Mouse (Mus musculus) stomach, embryonic 15.5 days (tissue): ENCODE data around the gene Cul7. TPM values are rescaled to one million over a fixed set of nuclear protein-coding genes. Genes with fewer than 3 reads are reported as not detected.

Source experiments
- ATAC-seq: fragments of 200-750 bp; cut with Nextera tagmentation; 2 replicates; pipeline ENCODE4 v1.8.0; 2017; ENCODE audit warnings: low read depth, moderate number of reproducible peaks, moderate TSS enrichment; ENCODE audit not compliant: insufficient read depth, low FRiP score
- H3K27ac ChIP-seq: fragments of 300-500 bp; sonication (generic); 2 replicates; pipeline ENCODE4 v1.5.1; 2015; ENCODE audit warnings: mild to moderate bottlenecking, inconsistent platforms
- H3K27me3 ChIP-seq: fragments of 300-500 bp; sonication (generic); replicated peaks from 2 replicates; pipeline ENCODE4 v1.6.1; 2015; ENCODE audit warnings: inconsistent platforms
- H3K36me3 ChIP-seq: fragments of 300-500 bp; sonication (generic); 2 replicates; pipeline ENCODE4 v1.6.1; 2015; ENCODE audit warnings: inconsistent platforms
- H3K4me1 ChIP-seq: fragments of 300-500 bp; sonication (generic); 2 replicates; pipeline ENCODE4 v1.6.1; 2015; ENCODE audit warnings: inconsistent platforms
- H3K4me2 ChIP-seq: fragments of 300-500 bp; sonication (generic); 2 replicates; pipeline ENCODE4 v1.6.1; 2015; ENCODE audit warnings: mild to moderate bottlenecking, inconsistent platforms
- H3K4me3 ChIP-seq: fragments of 300-500 bp; sonication (generic); replicated peaks from 2 replicates; pipeline ENCODE4 v1.5.1; 2015; ENCODE audit warnings: inconsistent platforms
- H3K9ac ChIP-seq: fragments of 300-500 bp; sonication (generic); 2 replicates; pipeline ENCODE4 v1.6.1; 2015; ENCODE audit warnings: inconsistent platforms
- H3K9me3 ChIP-seq: fragments of 300-500 bp; sonication (generic); 2 replicates; pipeline ENCODE4 v1.6.1; 2016; ENCODE audit warnings: inconsistent platforms
- WGBS: fragments of 180-500 bp; shearing (Covaris S2); methylation state at CpG from one replicate; pipeline ENCODE4 v1.1.7; 2015; 5-methylcytosine and 5-hydroxymethylcytosine counted together
- polyA plus RNA-seq: library from polyadenylated mRNA; unstranded; fragments of >200 nt; fragmentation: Nextera tagmentation; extraction: Ambion mirVana; gene quantifications from 2 replicates; pipeline ENCODE4 v1.2.1, GENCODE M21; 2015

Cul7 gene
- polyA plus RNA-seq, 1 experiment from 2014 or later = 42.9 TPM

- Histone ChIP-seq H3K4me3 (peak overlapping the region; percentile 67), H3K27ac (peak overlapping the region; percentile 96)
Measured at GRCm38 (mm10) chr17:46651292-46651691, 1.2 kb downstream of the Cul7 start.

GRCm38 (mm10) chr17:46651755-46652547 is 1.8 kb downstream of the Cul7 start:
- Histone ChIP-seq H3K27ac (peak overlapping the region; percentile 96; the same call in 1 of the 2 replicates), H3K4me3 (peak overlapping the region; percentile 67), H3K4me1 (peaks cover 31% of the 10 kb centered on the region), H3K27me3 (no peaks in the 10 kb centered on the region), H3K4me2 (peak overlapping the region; percentile 70), H3K9ac (peak overlapping the region; percentile 74; the same call in 1 of the 2 replicates), H3K9me3 (no peaks in the 10 kb centered on the region), H3K36me3 (peaks cover 40% of the 10 kb centered on the region)
- ATAC-seq = no peak
- WGBS = 68% methylated on average over 20 of the region's 20 CpGs

More at GRCm38 (mm10) chr17:46651292-46651691, 1.2 kb downstream of the Cul7 start:
- Histone ChIP-seq H3K9ac (peak overlapping the region; percentile 74; the same call in 1 of the 2 replicates), H3K4me2 (peak overlapping the region; percentile 70), H3K9me3 (no peaks in the 10 kb centered on the region), H3K4me1 (peaks cover 33% of the 10 kb centered on the region), H3K36me3 (peaks cover 33% of the 10 kb centered on the region), H3K27me3 (no peaks in the 10 kb centered on the region)
- ATAC-seq = no peak
- 66% methylated on average over 17 of the region's 17 CpGs for WGBS

- 75% methylated on average over 6 of the region's 6 CpGs for WGBS
- Histone ChIP-seq H3K4me1 (peaks cover 21% of the 10 kb centered on the region), H3K4me3 (no peak overlapping the region), H3K9ac (no peak overlapping the region), H3K4me2 (no peak overlapping the region), H3K36me3 (peaks cover 75% of the 10 kb centered on the region), H3K27ac (no peak overlapping the region), H3K9me3 (no peaks in the 10 kb centered on the region), H3K27me3 (no peaks in the 10 kb centered on the region)
- no peak for ATAC-seq
Measured at GRCm38 (mm10) chr17:46656054-46656453, 5.9 kb downstream of the Cul7 start.

- H3K4me2 ChIP-seq = no peak overlapping the region
- no peak overlapping the region for H3K9ac ChIP-seq
- H3K4me1 ChIP-seq = no peaks in the 10 kb centered on the region
- peaks cover 82% of the 10 kb centered on the region for H3K36me3 ChIP-seq
- no peak for ATAC-seq
- no peak overlapping the region for H3K27ac ChIP-seq
- H3K27me3 ChIP-seq = no peaks in the 10 kb centered on the region
- 94% methylated on average over 9 of the region's 9 CpGs for WGBS
- H3K9me3 ChIP-seq = no peaks in the 10 kb centered on the region
- H3K4me3 ChIP-seq = no peak overlapping the region
Measured at GRCm38 (mm10) chr17:46661351-46661750, 11.2 kb downstream of the Cul7 start.

- Histone ChIP-seq H3K4me2 (no peak overlapping the region), H3K36me3 (peaks cover 79% of the 10 kb centered on the region), H3K27me3 (no peaks in the 10 kb centered on the region), H3K9ac (no peak overlapping the region), H3K4me1 (no peaks in the 10 kb centered on the region), H3K9me3 (no peaks in the 10 kb centered on the region), H3K27ac (no peak overlapping the region), H3K4me3 (no peak overlapping the region)
- ATAC-seq = no peak
- WGBS = 91% methylated on average over 12 of the region's 12 CpGs
Measured at GRCm38 (mm10) chr17:46661981-46662380, 11.8 kb downstream of the Cul7 start.

GRCm38 (mm10) chr17:46662730-46663129 is 12.6 kb downstream of the Cul7 start:
- Histone ChIP-seq H3K4me3 (no peak overlapping the region), H3K4me1 (no peaks in the 10 kb centered on the region), H3K9ac (no peak overlapping the region), H3K36me3 (peaks cover 71% of the 10 kb centered on the region), H3K27ac (no peak overlapping the region), H3K4me2 (no peak overlapping the region), H3K9me3 (no peaks in the 10 kb centered on the region), H3K27me3 (no peaks in the 10 kb centered on the region)
- 86% methylated on average over 5 of the region's 5 CpGs for WGBS
- no peak for ATAC-seq

GRCm38 (mm10) chr17:46667712-46668111 is 17.6 kb downstream of the Cul7 start:
- no peak overlapping the region for H3K4me3 ChIP-seq
- ATAC-seq = no peak
- H3K4me2 ChIP-seq = no peak overlapping the region
- H3K9me3 ChIP-seq = no peaks in the 10 kb centered on the region
- H3K9ac ChIP-seq = no peak overlapping the region
- H3K4me1 ChIP-seq = no peaks in the 10 kb centered on the region
- WGBS = 89% methylated on average over 16 of the region's 16 CpGs
- no peak overlapping the region for H3K27ac ChIP-seq
- peaks cover 45% of the 10 kb centered on the region for H3K36me3 ChIP-seq
- H3K27me3 ChIP-seq = no peaks in the 10 kb centered on the region

GRCm38 (mm10) chr17:46669911-46670310 is 19.8 kb downstream of the Cul7 start:
- no peak for ATAC-seq
- Histone ChIP-seq H3K36me3 (peaks cover 25% of the 10 kb centered on the region), H3K4me1 (peaks cover 10% of the 10 kb centered on the region), H3K4me2 (no peak overlapping the region), H3K9me3 (no peaks in the 10 kb centered on the region), H3K27me3 (no peaks in the 10 kb centered on the region), H3K27ac (no peak overlapping the region), H3K4me3 (no peak overlapping the region), H3K9ac (no peak overlapping the region)
- WGBS = 95% methylated on average over 10 of the region's 10 CpGs

- Histone ChIP-seq H3K4me3 (peak within 1 kb of the TSS; percentile 78), H3K4me2 (peak within 1 kb of the TSS; percentile 60), H3K36me3 (peaks cover 45% of the 10 kb centered on the region), H3K9me3 (no peaks in the 10 kb centered on the region), H3K27ac (peak within 1 kb of the TSS; percentile 87), H3K9ac (peak within 1 kb of the TSS; percentile 61), H3K4me1 (peaks cover 22% of the 10 kb centered on the region), H3K27me3 (no peaks in the 10 kb centered on the region)
- ATAC-seq = peak; percentile 92
- 1% methylated on average over 43 of the region's 43 CpGs for WGBS
Measured at GRCm38 (mm10) chr17:46673850-46674529, 23.9 kb downstream of the Cul7 start, which contains the start of gene Rrp36. Rrp36 (minus strand) TSS chr17:46674352.

GRCm38 (mm10) chr17:46674530-46675283 is 24.6 kb downstream of the Cul7 start:
- H3K4me2 ChIP-seq = peak overlapping the region; percentile 60
- H3K9me3 ChIP-seq = no peaks in the 10 kb centered on the region
- peak overlapping the region; percentile 78 for H3K4me3 ChIP-seq
- H3K9ac ChIP-seq = 0 out of 2 replicates have a peak overlapping the region, but pooled peaks have one; percentile 9
- peak overlapping the region; percentile 87 for H3K27ac ChIP-seq
- H3K4me1 ChIP-seq = peaks cover 28% of the 10 kb centered on the region
- 22% methylated on average over 15 of the region's 15 CpGs for WGBS
- peak; percentile 19; the same call in 1 of the 2 replicates for ATAC-seq
- no peaks in the 10 kb centered on the region for H3K27me3 ChIP-seq
- peaks cover 37% of the 10 kb centered on the region for H3K36me3 ChIP-seq

GRCm38 (mm10) chr17:46678416-46678815 is 28.3 kb downstream of the Cul7 start, which contains the start of gene Mea1:
Mea1 (plus strand) TSS chr17:46678793.
- Histone ChIP-seq H3K9me3 (no peaks in the 10 kb centered on the region), H3K4me1 (peaks cover 34% of the 10 kb centered on the region), H3K27me3 (no peaks in the 10 kb centered on the region), H3K27ac (peak within 1 kb of the TSS; percentile 95; the same call in 1 of the 2 replicates), H3K9ac (peak within 1 kb of the TSS; percentile 5), H3K4me3 (peak within 1 kb of the TSS; percentile 97), H3K4me2 (peak within 1 kb of the TSS; percentile 61), H3K36me3 (peaks cover 35% of the 10 kb centered on the region)
- 85% methylated on average over 8 of the region's 9 CpGs for WGBS
- no peak for ATAC-seq
